Comparison of ENCODE assay signal across 13 mouse cellular contexts in genomic region chr14:59966981-59967380, GRCm38 (mm10).
"Had no signal": no experiment of that assay in that cellular context is flagged by ENCODE, and none has a peak within 500 bp of the region (broad histone marks: within the 10 kb centered on the region; RNA-seq: fewer than 3 reads in every experiment).

No protein-coding gene starts in this region.

- H3K27ac ChIP-seq: layer of hippocampus, adult 2 months; limb, embryonic 12.5 days; liver, embryonic 13.5 days; midbrain, embryonic 12.5 days had no signal

- H3K4me1 ChIP-seq: liver, embryonic 13.5 days; megakaryocyte, embryonic 14.5 days had no signal

- ATAC-seq: liver, postnatal 0 days had no signal

- H3K9ac ChIP-seq: limb, embryonic 12.5 days; liver, embryonic 13.5 days; liver, postnatal 0 days; midbrain, embryonic 12.5 days had no signal

- DNase-seq: kidney, adult 18-20 months; kidney, postnatal 10 days; kidney, postnatal 4 days; liver; liver, embryonic 13.5 days; liver, postnatal 0 days; right cerebral cortex, adult 18-20 months; right cerebral cortex, postnatal 25 days; thymus, postnatal 36 days had no signal

- H3K9me3 ChIP-seq: limb, embryonic 12.5 days; liver, embryonic 13.5 days; midbrain, embryonic 12.5 days had no signal

- H3K4me3 ChIP-seq: layer of hippocampus, adult 2 months; limb, embryonic 12.5 days; liver, embryonic 13.5 days; megakaryocyte, embryonic 14.5 days; midbrain, embryonic 12.5 days had no signal

- H3K27me3 ChIP-seq: limb, embryonic 12.5 days; liver, embryonic 13.5 days; megakaryocyte, embryonic 14.5 days; midbrain, embryonic 12.5 days had no signal

- H3K4me2 ChIP-seq: limb, embryonic 12.5 days; liver, embryonic 13.5 days; midbrain, embryonic 12.5 days had no signal

- H3K36me3 ChIP-seq: limb, embryonic 12.5 days; liver, embryonic 13.5 days; midbrain, embryonic 12.5 days had no signal
